Mouse (Mus musculus) MEL (cell line): ENCODE data around the gene Tha1. TPM values are rescaled to one million over a fixed set of nuclear protein-coding genes. Genes with fewer than 3 reads are reported as not detected.
A peak's percentile ranks its signal among the peaks of the same experiment; 100 is the strongest.

Experiments used
- DNase-seq: peaks from one replicate; pipeline ENCODE4 v3.0.0; 2011; ENCODE audit warnings: low read depth, low spot score
- H3K27ac ChIP-seq: 2 replicates; pipeline ENCODE4 v1.5.1; 2012; ENCODE audit warnings: low read depth, mild to moderate bottlenecking, control low read depth, low read length, moderate library complexity; ENCODE audit not compliant: control insufficient read depth
- H3K27me3 ChIP-seq, 2 experiments: fragments of 150-350 bp in 1 of 2; sonication (generic) in 1 of 2; 2 replicates each; pipeline ENCODE4 v1.6.1; 2012; ENCODE audit warnings: low read length in 2 of 2, mild to moderate bottlenecking in 2 of 2, improper control_type of control experiment in 1 of 2, moderate library complexity in 1 of 2; ENCODE audit not compliant: insufficient read depth in 2 of 2, control insufficient read depth in 1 of 2
- H3K36me3 ChIP-seq, 2 experiments: 2 replicates each; pipeline ENCODE4 v1.6.1; 2012 to 2014; ENCODE audit warnings: low read length in 2 of 2, improper control_type of control experiment in 1 of 2, inconsistent platforms in 1 of 2, mild to moderate bottlenecking in 1 of 2; ENCODE audit not compliant: insufficient read depth in 2 of 2, control insufficient read depth in 1 of 2
- H3K4me1 ChIP-seq, 2 experiments: fragments of 150-350 bp in 1 of 2; sonication (generic) in 1 of 2; 2 replicates each; pipeline ENCODE4 v1.6.1; 2012; ENCODE audit warnings: low read length in 2 of 2, improper control_type of control experiment in 1 of 2, mild to moderate bottlenecking in 1 of 2; ENCODE audit not compliant: insufficient read depth in 2 of 2, control insufficient read depth in 1 of 2
- H3K4me3 ChIP-seq, 2 experiments: fragments of 150-350 bp in 1 of 2; sonication (generic) in 1 of 2; 2 replicates each; pipeline ENCODE4 v1.5.1; 2012; ENCODE audit warnings: low read depth in 2 of 2, low read length in 2 of 2, mild to moderate bottlenecking in 2 of 2, moderate library complexity in 2 of 2, control low read depth in 1 of 2, improper control_type of control experiment in 1 of 2; ENCODE audit not compliant: control insufficient read depth in 1 of 2, insufficient read depth in 1 of 2
- H3K79me2 ChIP-seq: 2 replicates; pipeline ENCODE4 v1.6.1; 2012; ENCODE audit warnings: mild to moderate bottlenecking, low read length, moderate library complexity; ENCODE audit not compliant: control insufficient read depth, poor library complexity, insufficient read depth
- H3K9ac ChIP-seq: 2 replicates; pipeline ENCODE4 v1.6.1; 2012; ENCODE audit warnings: low read depth, mild to moderate bottlenecking, control low read depth, low read length, moderate library complexity; ENCODE audit not compliant: control insufficient read depth, poor library complexity, severe bottlenecking
- H3K9me3 ChIP-seq: fragments of 150-350 bp; sonication (generic); replicated peaks from 2 replicates; pipeline ENCODE4 v1.6.1; 2012; ENCODE audit warnings: mild to moderate bottlenecking, low read length, improper control_type of control experiment, moderate library complexity; ENCODE audit not compliant: insufficient read depth
- EP300 ChIP-seq, 2 experiments: IDR thresholded peaks; 2 replicates each; pipeline ENCODE4 v1.6.1; 2011; ENCODE audit warnings: improper control_type of control experiment in 2 of 2, low read length in 2 of 2, low read depth in 1 of 2, mild to moderate bottlenecking in 1 of 2
- ETS1 ChIP-seq: IDR thresholded peaks from 2 replicates; pipeline ENCODE4 v1.6.1; 2012; ENCODE audit warnings: low read depth, mild to moderate bottlenecking, inconsistent platforms, low read length, improper control_type of control experiment, moderate library complexity
- KAT2A ChIP-seq: conservative IDR thresholded peaks from 2 replicates; pipeline ENCODE4 v1.6.1; 2012; ENCODE audit warnings: low read depth, low read length, improper control_type of control experiment, inconsistent platforms
- MAX ChIP-seq: IDR thresholded peaks from 2 replicates; pipeline ENCODE4 v1.6.1; 2011; ENCODE audit warnings: low read length, improper control_type of control experiment
- NELFE ChIP-seq: IDR thresholded peaks from 2 replicates; pipeline ENCODE4 v1.6.1; 2011; ENCODE audit warnings: low read depth, low read length, improper control_type of control experiment
- POLR2A ChIP-seq, 2 experiments: IDR thresholded peaks; 2 replicates each; pipeline ENCODE4 v1.6.1; 2011 to 2012; ENCODE audit warnings: low read length in 2 of 2, mild to moderate bottlenecking in 2 of 2, control low read depth in 1 of 2, improper control_type of control experiment in 1 of 2, low read depth in 1 of 2, moderate library complexity in 1 of 2; ENCODE audit not compliant: control insufficient read depth in 1 of 2, insufficient read depth in 1 of 2, poor library complexity in 1 of 2
- TBP ChIP-seq: IDR thresholded peaks from 2 replicates; pipeline ENCODE4 v1.8.0; 2011; ENCODE audit warnings: low read depth, low read length, improper control_type of control experiment
- USF1 ChIP-seq: IDR thresholded peaks from 2 replicates; pipeline ENCODE4 v1.6.1; 2014; ENCODE audit warnings: low read depth, mild to moderate bottlenecking, inconsistent platforms, low read length, improper control_type of control experiment, moderate library complexity
- ZKSCAN1 ChIP-seq: IDR thresholded peaks from 2 replicates; pipeline ENCODE4 v1.6.1; 2012; ENCODE audit warnings: low read depth, mild to moderate bottlenecking, inconsistent platforms, low read length, improper control_type of control experiment, moderate library complexity
- ZNF384 ChIP-seq: IDR thresholded peaks from 2 replicates; pipeline ENCODE4 v1.6.1; 2012; ENCODE audit warnings: low read depth, mild to moderate bottlenecking, inconsistent platforms, low read length, improper control_type of control experiment
- polyA plus RNA-seq, 2 experiments: library from polyadenylated mRNA; stranded (reverse) in 1 of 2; unstranded in 1 of 2; fragments of >175 nt in 1 of 2; fragments of >200 nt in 1 of 2; gene quantifications; 2 replicates each; pipeline versions ENCODE4 v1.2.1 to v1.2.4; 2012; ENCODE audit warnings: low replicate concordance in 2 of 2, low read depth in 1 of 2; ENCODE audit not compliant: insufficient read length in 2 of 2, insufficient read depth in 1 of 2, missing spikeins in 1 of 2
- total RNA-seq: library from RNA; depleted of rRNA; stranded (reverse); fragments of 300-350 nt; gene quantifications from 2 replicates; pipeline ENCODE4 v1.2.3, GENCODE M21; 2012

Gene Tha1
- total and polyA plus RNA-seq, 3 experiments = 0.12 TPM; not detected in 2

DNA sequence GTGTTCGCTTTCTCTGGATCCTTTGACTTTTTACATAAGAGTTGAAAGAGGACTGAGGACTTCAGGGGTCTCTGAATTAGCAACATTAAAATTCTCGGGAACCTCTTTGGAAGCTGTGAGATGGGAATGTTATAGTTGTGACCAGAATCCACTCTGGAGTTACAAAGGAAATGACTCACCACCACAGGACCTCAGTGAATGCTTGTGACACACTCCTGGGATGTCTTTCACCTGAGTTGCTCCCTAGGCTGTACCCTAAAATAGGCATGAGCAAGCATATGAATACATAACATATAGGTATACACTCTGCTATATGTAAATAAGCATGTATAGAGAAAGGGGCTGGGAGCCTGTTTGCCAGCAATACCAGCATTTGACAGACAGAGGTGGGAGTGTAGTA lies 29.8 kb downstream of the Tha1 start:
- H3K27me3 ChIP-seq = no peaks in the 10 kb centered on the region
- no peaks in the 10 kb centered on the region for H3K9me3 ChIP-seq
- H3K36me3 ChIP-seq = peaks cover 0 to 22% of the 10 kb centered on the region in 2 experiments; a peak in 2 of 4 replicates
- H3K4me1 ChIP-seq = peaks cover 22 to 29% of the 10 kb centered on the region in 2 experiments
- no peak overlapping the region for H3K27ac ChIP-seq
- DNase-seq = no peak
- no peak overlapping the region for H3K9ac ChIP-seq
- H3K4me3 ChIP-seq = no peak overlapping the region
- TF ChIP-seq ZNF384 (no peak), TBP (no peak)
- H3K79me2 ChIP-seq = peaks cover 2% of the 10 kb centered on the region; the same call in 1 of the 2 replicates

DNA sequence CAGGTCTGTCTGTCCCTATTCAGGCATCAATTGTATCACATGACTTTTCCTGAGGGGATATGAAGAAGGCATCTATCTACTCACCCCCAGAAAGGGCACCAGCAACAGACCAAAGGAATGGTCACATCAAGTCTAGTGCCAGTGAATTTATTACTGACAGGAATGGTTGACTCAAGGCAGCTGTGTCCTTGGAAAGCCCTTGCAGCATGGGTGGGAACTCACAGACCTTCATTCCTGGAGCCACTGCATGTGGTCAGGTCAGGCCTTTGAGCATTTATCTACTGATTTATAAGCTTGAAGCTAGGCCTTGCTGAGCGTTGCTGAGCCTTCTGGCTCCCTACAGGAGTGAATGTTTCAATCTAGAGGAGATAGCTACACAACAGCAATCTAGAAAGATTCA lies 32.4 kb downstream of the Tha1 start:
- peaks cover 21 to 28% of the 10 kb centered on the region in 2 experiments for H3K4me1 ChIP-seq
- no peaks in the 10 kb centered on the region for H3K79me2 ChIP-seq
- no peak overlapping the region for H3K9ac ChIP-seq
- H3K9me3 ChIP-seq = no peaks in the 10 kb centered on the region
- TF ChIP-seq USF1 (peak; percentile 55; the same call in 1 of the 2 replicates), KAT2A (no peak), ETS1 (no peak)
- TF ChIP-seq, all 39 proteins: peak for 1
- Histone ChIP-seq H3K27me3 (no peaks in the 10 kb centered on the region), H3K4me3 (no peak overlapping the region), H3K27ac (no peak overlapping the region), H3K36me3 (peaks cover 0 to 17% of the 10 kb centered on the region in 2 experiments; a peak in 2 of 4 replicates)
- DNase-seq = no peak

DNA sequence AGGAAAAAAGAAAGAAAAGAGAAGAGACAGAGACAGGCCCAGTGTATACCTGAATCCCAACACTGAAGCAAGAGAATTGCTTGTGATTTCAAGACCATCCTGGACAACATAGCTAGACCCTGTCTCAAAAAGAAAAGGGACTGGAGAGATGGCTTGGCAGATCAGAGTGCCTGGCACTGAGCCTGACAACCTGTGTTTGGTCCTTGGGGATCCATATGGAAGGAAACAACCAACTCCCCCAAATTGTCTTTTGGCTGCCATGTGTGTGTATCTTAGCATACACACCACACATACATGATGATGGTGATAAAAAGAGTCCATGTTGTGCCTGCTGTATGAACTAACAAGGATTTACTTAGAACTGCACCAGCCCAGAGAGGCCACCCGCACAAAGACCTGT lies 34.3 kb downstream of the Tha1 start:
- H3K27me3 ChIP-seq = no peaks in the 10 kb centered on the region
- peak; percentile 10; the same call in 1 of the 2 replicates for TF ChIP-seq NELFE
- no peak for TF ChIP-seq ZKSCAN1
- TF ChIP-seq EP300 (IDR thresholded peaks at IDR 0.05; ENCODE audit: low read depth in 1 of 2, low read length in 2 of 2) = no peak
- no peak for TF ChIP-seq MAX
- TF ChIP-seq TBP = 0 out of 2 replicates have a peak, but pooled peaks have one; percentile 3
- TF ChIP-seq POLR2A (IDR thresholded peaks at IDR 0.05; ENCODE audit: control insufficient read depth in 1 of 2, insufficient read depth in 1 of 2, low read depth in 1 of 2, low read length in 2 of 2, poor library complexity in 1 of 2) = no peak
- H3K9ac ChIP-seq = peak overlapping the region; percentile 27
- peak overlapping the region; percentile 73 for H3K27ac ChIP-seq
- H3K36me3 ChIP-seq = peaks cover 0 to 17% of the 10 kb centered on the region in 2 experiments; a peak in 2 of 4 replicates
- DNase-seq = no peak
- H3K79me2 ChIP-seq = no peaks in the 10 kb centered on the region
- no peaks in the 10 kb centered on the region for H3K9me3 ChIP-seq
- H3K4me3 ChIP-seq = peak overlapping the region in 1 of 2 experiments; percentile 13; a peak in 2 of 4 replicates
- H3K4me1 ChIP-seq = peaks cover 21 to 28% of the 10 kb centered on the region in 2 experiments
